Mouse (Mus musculus): ENCODE measurements around the gene Aftph. TPM values are rescaled to one million over a fixed set of nuclear protein-coding genes. Genes with fewer than 3 reads are reported as not detected.

The Aftph gene
- 100 to 1,000 TPM in 1 of 2 experiments, 10 to 100 TPM in 1; 99.2 to 104 TPM for total RNA-seq (2023)

DNA sequence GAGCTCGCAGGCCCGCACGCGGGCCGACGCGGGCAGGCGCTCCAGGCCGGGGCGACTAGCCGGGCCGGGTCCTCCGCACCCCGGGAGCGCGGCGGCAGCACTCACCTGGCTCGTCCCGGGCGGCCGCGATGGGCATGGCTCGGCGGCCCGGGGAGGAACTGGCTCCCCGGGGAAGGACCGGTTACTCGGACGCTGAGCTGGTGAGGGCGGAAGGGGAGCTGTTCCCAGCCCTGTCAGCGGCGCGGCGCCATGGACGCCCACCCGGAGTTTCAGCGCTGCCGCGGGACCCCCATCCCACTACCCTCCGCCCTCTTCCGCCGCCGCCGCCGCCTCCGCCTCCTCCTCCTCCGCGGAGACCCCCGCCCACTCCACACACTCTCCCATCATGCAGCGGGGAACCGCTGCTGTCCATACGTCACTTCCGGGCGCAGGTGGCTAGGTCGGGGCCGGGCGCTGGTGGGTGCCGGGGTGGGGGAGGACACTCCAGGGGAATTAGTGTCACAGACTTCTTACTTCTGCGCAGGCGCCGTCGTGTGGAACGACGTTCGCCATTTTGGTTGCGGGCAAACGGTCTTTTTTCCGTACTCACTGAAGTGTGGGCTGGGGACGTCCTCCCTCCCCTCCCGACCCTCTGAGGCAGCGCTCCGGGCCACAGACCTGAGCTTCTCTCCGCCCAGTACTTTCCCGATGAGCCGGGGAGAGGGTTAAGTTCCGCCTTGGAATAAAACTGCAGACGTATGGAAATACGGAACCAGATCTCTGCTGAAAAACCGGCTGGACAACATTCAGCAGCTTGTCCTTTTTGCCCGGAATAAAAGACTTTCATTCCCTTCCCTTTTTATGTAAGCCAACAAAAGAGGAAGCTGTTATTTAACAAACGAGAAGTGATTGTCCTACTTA, at the start of gene Aftph:
Gene Aftph, minus strand, starts transcription at position 389 of the 900 bp plus-strand sequence.

Other genes with a start within 250 kb of the Aftph start
- 10 to 100 TPM; 38.4 to 40.9 TPM for gene Sertad2, start 198.3 kb downstream of the Aftph start, total RNA-seq (2023)
- 1 to 10 TPM; 1.6 to 3.0 TPM for gene Lgalsl, start 89.5 kb upstream of the Aftph start, total RNA-seq (2023)

All from monocyte, adult 59 days (primary cell).